Mouse (Mus musculus) E14TG2a.4 (cell line): ENCODE results near the gene Efnb1.
A peak's percentile ranks its signal among the peaks of the same experiment; 100 is the strongest.

Experiments used
- H3K27me3 ChIP-seq: 2 replicates; pipeline ENCODE4 v1.6.1; 2014; ENCODE audit warnings: low read length, control low read depth; ENCODE audit not compliant: insufficient read depth
- H3K36me3 ChIP-seq: 2 replicates; pipeline ENCODE4 v1.6.1; 2014; ENCODE audit warnings: low read length, control low read depth; ENCODE audit not compliant: insufficient read depth
- H3K4me1 ChIP-seq: replicated peaks from 2 replicates; pipeline ENCODE4 v1.6.1; 2014; ENCODE audit warnings: low read depth, low read length, control low read depth
- H3K4me3 ChIP-seq: replicated peaks from 2 replicates; pipeline ENCODE4 v1.5.1; 2014; ENCODE audit warnings: mild to moderate bottlenecking, low read length
- H3K9me3 ChIP-seq: 2 replicates; pipeline ENCODE4 v1.6.1; 2014; ENCODE audit warnings: low read length, control low read depth
- CTCF ChIP-seq: conservative IDR thresholded peaks from 2 replicates; pipeline ENCODE4 v1.5.1; 2014; ENCODE audit warnings: low read length
- NANOG ChIP-seq: IDR thresholded peaks from 2 replicates; pipeline ENCODE4 v1.6.1; 2014; ENCODE audit warnings: borderline replicate concordance, low read length, mixed read lengths
- POU5F1 ChIP-seq: IDR thresholded peaks from 2 replicates; pipeline ENCODE4 v1.6.1; 2014; ENCODE audit warnings: low read length, borderline replicate concordance

Gene Efnb1

DNA sequence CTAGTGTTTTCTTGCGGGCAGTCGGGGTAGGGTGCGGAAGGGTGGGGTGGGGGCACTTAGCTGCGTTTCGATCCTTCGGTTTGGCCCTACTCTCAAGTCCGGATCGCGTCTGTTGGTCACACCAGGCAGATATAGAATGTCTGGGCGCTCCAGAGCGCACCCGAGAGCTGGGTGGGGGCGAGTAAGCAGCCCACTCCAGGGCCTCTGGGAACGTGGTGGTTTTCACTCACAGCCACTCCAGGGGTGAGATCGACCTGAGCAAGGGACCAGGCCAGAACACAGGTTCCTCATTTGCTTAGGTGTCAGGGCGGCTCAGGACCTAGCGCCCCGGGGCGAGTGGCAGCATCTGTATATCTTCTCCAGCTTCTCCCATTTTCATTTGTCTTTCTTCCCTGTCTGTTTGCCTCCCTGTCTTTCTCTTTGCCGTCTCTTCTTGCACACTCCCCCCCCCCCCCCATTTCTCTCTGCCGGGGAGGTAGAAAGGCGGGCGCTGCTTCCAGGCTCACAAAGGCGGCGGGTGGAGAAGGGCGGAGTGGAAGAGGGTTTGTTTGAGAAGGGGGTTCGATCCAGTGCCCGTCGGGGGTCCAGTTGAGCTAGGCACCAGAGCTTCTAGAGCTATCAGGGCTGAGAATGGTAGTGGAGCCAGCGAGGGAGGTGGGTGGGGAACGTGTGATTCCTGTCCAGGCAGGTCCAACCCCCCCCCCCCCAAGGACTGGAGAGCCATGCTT is 1.4 kb downstream of the Efnb1 start:
- Histone ChIP-seq H3K27me3 (peaks cover 70% of the 10 kb centered on the region), H3K9me3 (peaks cover 16% of the 10 kb centered on the region), H3K4me3 (0 out of 2 replicates have a peak overlapping the region, but pooled peaks have one; percentile 74), H3K4me1 (peaks cover 24% of the 10 kb centered on the region), H3K36me3 (no peaks in the 10 kb centered on the region)
- TF ChIP-seq NANOG: no peak
- TF ChIP-seq POU5F1: no peak
- TF ChIP-seq CTCF: no peak

GRCm38 (mm10) chrX:99137928-99138740 is 2.2 kb downstream of the Efnb1 start:
- no peaks in the 10 kb centered on the region for H3K36me3 ChIP-seq
- peaks cover 69% of the 10 kb centered on the region for H3K27me3 ChIP-seq
- TF ChIP-seq NANOG (no peak), CTCF (no peak), POU5F1 (no peak)
- H3K4me1 ChIP-seq: peaks cover 27% of the 10 kb centered on the region
- peaks cover 16% of the 10 kb centered on the region for H3K9me3 ChIP-seq
- H3K4me3 ChIP-seq: no peak overlapping the region

DNA sequence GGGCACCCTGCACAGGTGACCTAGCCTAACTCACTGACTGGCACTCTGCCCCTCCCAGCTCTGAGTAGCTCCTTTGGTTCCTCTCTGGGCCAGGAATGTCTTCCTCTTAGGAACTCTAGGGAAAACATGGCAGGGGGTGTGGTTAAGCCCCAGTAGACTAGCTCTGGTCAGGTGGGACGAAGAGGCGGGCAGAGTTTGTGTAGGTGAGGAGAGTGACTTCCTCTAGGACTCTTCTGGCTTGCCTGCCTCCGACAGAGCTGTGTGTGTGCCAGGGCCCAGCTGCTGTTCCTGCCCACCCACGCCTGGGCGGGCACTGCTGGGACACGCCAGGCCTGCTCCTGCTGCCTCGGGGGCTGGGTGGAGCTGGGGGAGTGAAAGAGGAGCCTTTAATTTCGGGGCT is 5.1 kb downstream of the Efnb1 start:
- TF ChIP-seq POU5F1 (no peak), NANOG (no peak), CTCF (no peak)
- H3K36me3 ChIP-seq: no peaks in the 10 kb centered on the region

DNA sequence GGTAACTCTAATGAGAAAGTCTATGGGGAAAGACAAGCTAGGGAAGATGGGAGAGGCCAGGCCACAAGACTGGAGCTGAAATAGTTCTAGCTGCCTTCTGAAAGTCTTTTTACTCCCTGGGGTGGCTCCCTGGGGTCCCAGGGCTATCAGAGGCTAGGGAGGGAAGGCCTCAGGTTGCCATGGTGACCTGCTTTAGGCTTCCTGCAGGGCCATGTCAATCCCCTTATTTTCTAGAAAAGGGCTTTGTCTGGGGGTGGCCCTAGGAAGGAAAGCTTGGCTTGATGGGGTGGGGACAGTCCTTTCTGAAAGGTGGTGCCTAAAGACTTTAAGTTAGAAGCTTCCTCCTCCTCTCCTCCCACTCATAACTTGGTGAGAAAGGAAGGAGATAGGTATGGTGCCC is 6.0 kb downstream of the Efnb1 start:
- Histone ChIP-seq H3K4me3 (no peak overlapping the region), H3K9me3 (peaks cover 16% of the 10 kb centered on the region), H3K36me3 (no peaks in the 10 kb centered on the region), H3K4me1 (peaks cover 27% of the 10 kb centered on the region), H3K27me3 (peaks cover 77% of the 10 kb centered on the region)
- TF ChIP-seq POU5F1: no peak
- no peak for TF ChIP-seq CTCF
- no peak for TF ChIP-seq NANOG

More for the DNA sequence above, 5.1 kb downstream of the Efnb1 start:
- Histone ChIP-seq H3K27me3 (peaks cover 77% of the 10 kb centered on the region), H3K4me1 (peaks cover 27% of the 10 kb centered on the region), H3K9me3 (peaks cover 16% of the 10 kb centered on the region), H3K4me3 (no peak overlapping the region)

GRCm38 (mm10) chrX:99145561-99145960 is 9.6 kb downstream of the Efnb1 start:
- Histone ChIP-seq H3K36me3 (no peaks in the 10 kb centered on the region), H3K27me3 (peaks cover 65% of the 10 kb centered on the region), H3K4me3 (no peak overlapping the region), H3K4me1 (peaks cover 34% of the 10 kb centered on the region), H3K9me3 (no peaks in the 10 kb centered on the region)
- TF ChIP-seq CTCF (no peak), NANOG (no peak), POU5F1 (no peak)

DNA sequence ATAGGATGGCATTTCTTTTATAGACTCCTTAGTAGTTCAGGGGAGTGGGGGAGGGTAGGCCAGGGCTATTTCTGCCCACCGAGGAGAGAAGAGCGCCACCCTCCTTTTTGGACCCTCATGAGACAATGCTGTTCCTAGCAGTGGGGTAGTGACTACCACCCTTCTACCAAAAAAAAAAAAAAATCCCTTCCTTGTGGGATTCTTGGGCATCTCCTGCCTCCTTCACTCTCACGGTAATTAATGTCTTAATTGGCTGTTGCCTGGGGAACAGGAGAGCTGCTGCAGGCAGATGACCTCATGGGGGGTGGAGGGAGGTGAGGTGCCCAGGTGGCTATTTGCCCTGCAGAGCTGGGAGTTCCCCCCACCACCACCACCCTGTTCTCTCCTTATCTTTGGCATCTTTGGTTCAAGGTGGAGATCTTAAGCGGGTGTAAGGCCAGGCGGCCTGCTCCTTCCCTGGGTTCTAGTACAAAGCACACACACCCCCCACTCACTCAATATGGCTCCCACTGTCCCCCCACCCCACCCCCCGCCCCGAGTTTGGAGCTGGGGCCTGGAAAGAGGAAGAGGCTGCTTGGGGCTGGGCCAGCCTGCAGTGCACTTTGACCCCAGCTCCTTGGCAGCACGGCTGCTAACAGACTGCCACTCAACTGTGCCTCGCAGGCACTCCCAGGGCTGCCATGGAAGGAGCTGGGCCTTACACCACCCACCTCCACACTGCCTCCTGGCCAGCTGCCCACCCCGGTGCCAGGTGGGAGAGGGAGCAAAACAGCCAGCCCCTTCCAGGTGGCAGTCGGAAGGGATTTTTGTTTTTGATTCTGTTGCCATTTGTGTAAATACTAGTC is 12.4 kb downstream of the Efnb1 start:
- Histone ChIP-seq H3K4me1 (peaks cover 41% of the 10 kb centered on the region), H3K27me3 (peaks cover 63% of the 10 kb centered on the region), H3K9me3 (no peaks in the 10 kb centered on the region), H3K4me3 (no peak overlapping the region), H3K36me3 (no peaks in the 10 kb centered on the region)
- TF ChIP-seq CTCF: no peak
- TF ChIP-seq NANOG: no peak
- TF ChIP-seq POU5F1: no peak

- H3K27me3 ChIP-seq: peaks cover 58% of the 10 kb centered on the region
- H3K4me1 ChIP-seq: peaks cover 48% of the 10 kb centered on the region
- no peaks in the 10 kb centered on the region for H3K9me3 ChIP-seq
- H3K4me3 ChIP-seq: no peak overlapping the region
- H3K36me3 ChIP-seq: no peaks in the 10 kb centered on the region
- TF ChIP-seq NANOG (no peak), CTCF (no peak), POU5F1 (no peak)
These were observed 13.1 kb downstream of the Efnb1 start for GRCm38 (mm10) chrX:99149047-99149446.

DNA sequence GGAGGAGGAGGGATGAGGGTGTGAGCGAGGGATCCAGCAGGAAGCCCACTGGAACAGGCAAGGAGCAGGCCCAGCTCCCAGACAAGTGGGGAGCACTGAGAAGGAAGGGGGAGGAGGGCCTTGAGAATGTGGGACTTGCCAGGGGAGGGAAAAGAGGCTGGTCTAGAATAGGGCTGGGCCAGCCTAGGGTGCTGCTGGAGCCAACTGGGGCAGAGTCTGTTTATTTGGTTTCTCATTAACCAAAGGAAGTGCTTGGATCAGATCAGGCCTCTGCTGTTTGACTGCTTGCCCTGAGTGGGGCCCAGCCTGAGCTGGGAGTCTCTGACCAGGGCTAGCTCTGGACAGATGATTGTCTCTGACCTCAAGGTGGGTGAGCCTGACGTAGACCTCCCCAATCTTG is 14.0 kb downstream of the Efnb1 start:
- Histone ChIP-seq H3K4me1 (peaks cover 44% of the 10 kb centered on the region), H3K9me3 (peaks cover 4% of the 10 kb centered on the region; the same call in 1 of the 2 replicates), H3K4me3 (no peak overlapping the region), H3K27me3 (peaks cover 62% of the 10 kb centered on the region), H3K36me3 (no peaks in the 10 kb centered on the region)
- no peak for TF ChIP-seq CTCF
- TF ChIP-seq NANOG: no peak
- TF ChIP-seq POU5F1: no peak
